Mouse (Mus musculus): ENCODE results near the gene Nckap1l.

The Nckap1l gene

DNA sequence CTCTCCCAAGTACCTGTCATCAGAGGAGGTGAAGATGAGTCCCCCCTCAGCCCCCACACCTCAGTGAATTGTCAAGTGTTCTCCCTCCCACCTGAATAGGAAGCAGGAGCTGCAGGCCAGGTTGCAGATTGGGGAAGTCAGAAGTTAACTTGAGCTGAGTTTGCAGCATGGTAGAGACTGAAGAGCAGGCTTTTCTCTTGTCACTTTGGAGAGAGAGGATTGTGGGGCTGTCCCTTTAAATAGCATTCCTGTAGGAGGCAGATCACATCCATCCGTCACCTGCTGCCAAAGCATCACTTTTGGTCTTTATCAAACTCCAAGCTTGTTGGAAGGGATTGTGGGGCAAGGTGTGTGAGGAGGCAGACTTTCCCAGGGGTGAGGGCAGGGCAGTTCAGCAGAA, 47.1 kb downstream of the Nckap1l start:
- no peak for DNase-seq (ENCODE audit: low spot score in 2 of 2)

DNA sequence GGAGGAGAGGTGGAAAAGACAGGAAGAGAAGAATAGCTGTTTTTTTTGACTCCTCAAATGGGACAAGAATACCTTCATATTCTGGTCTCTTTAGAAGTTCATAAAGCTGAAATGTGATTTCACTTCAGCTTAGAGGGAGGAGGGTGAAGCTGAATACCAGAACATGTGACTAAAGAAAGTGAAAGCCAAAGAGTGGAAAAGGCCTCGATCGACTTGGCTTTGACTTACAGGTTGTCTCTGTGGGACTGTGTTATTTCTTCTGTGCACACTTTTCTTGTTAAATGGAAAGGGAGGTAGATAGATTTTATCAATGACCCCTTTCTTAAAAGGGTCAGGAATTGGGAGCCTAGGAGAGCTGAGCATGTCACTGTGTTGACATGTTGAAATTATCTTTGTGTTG, 47.6 kb downstream of the Nckap1l start:
- no peak for DNase-seq (ENCODE audit: low spot score in 2 of 2)

GRCm38 (mm10) chr15:103502435-103503250, 49.0 kb downstream of the Nckap1l start, which contains the start of gene Pde1b:
Gene Pde1b, plus strand, starts transcription at chr15:103503034.
- no peak for DNase-seq (ENCODE audit: low spot score in 2 of 2)

GRCm38 (mm10) chr15:103503251-103503600, 49.6 kb downstream of the Nckap1l start:
- no peak for DNase-seq (ENCODE audit: low spot score in 2 of 2)

GRCm38 (mm10) chr15:103503660-103504059, 50.1 kb downstream of the Nckap1l start:
- no peak for DNase-seq (ENCODE audit: low spot score in 2 of 2)

GRCm38 (mm10) chr15:103509317-103509716, 55.7 kb downstream of the Nckap1l start:
- no peak for DNase-seq (ENCODE audit: low spot score in 2 of 2)

GRCm38 (mm10) chr15:103511652-103512051, 58.1 kb downstream of the Nckap1l start:
- no peak for DNase-seq (ENCODE audit: low spot score in 2 of 2)

GRCm38 (mm10) chr15:103513621-103514031, 60.0 kb downstream of the Nckap1l start:
- no peak for DNase-seq (ENCODE audit: low spot score in 2 of 2)

- DNase-seq (ENCODE audit: low spot score in 2 of 2): peak; percentile 66 to 72
These were observed 60.5 kb downstream of the Nckap1l start for GRCm38 (mm10) chr15:103514119-103514518.

DNA sequence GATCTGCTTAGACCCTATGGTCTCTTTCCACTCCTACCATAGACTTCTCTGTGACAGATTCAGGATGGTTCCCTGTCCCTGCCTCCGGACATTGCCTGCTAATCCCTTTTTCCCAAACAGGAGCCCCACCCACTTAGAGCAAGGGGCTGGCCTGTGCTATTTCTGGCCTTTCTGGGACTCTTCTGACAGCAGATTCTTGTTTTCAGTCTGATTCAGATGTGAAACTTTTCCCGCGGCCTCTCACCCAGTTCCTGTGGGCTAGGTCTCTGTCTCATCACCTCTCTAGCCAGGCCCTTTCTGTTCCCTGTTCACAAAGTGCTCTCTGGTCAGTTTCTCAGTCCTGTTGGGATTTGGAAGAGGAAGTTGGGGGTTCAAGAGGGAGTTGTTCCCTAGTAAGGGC, 61.3 kb downstream of the Nckap1l start:
- DNase-seq (ENCODE audit: low spot score in 2 of 2): no peak

- no peak for DNase-seq (ENCODE audit: low spot score in 2 of 2)
These were observed 65.2 kb downstream of the Nckap1l start for GRCm38 (mm10) chr15:103518600-103519385.

DNA sequence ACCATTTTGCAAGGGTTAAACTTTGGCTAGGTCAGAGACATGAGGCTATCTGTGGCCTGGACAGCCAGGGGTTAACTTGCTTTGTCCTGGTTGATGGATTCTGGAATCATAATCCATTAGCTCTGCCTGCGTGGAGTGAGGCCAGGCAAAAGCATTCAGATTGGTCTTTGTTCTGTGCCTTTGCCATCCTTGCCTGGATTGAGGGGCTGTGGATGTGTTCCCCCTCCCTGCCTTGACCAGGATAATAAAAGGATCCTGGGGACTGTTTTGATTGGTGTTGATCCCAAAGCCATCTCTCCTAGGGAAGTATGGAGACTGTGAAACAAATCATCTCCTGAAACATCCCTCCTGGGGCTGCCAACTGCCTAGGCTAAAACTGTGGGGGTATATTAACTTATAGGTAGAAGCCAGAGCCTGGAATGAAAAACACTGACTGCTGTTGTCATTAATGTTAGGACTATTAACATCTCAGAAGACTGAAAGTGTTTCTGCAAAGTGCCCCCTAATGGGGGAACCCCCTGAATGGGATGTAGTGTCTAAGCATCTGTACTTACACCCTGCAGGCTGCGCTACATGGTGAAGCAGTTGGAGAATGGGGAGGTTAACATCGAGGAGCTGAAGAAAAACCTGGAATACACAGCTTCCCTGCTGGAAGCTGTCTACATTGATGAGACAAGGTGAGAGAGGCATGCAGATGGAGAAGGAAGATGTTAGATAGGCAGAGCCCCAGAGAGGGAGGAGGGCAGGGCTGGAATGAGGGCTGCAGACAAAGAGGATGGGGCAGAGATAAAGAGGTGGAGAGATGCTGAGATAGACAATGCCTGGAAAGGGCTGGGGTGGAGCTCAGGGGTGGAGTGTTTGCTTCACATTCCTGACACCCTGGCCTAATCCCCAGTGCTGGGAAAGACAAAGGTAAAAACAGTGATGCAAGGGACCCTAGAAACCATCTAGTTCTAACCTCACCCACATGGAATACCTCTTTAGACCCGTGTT, 66.1 kb downstream of the Nckap1l start:
- no peak for DNase-seq (ENCODE audit: low spot score in 2 of 2)

DNA sequence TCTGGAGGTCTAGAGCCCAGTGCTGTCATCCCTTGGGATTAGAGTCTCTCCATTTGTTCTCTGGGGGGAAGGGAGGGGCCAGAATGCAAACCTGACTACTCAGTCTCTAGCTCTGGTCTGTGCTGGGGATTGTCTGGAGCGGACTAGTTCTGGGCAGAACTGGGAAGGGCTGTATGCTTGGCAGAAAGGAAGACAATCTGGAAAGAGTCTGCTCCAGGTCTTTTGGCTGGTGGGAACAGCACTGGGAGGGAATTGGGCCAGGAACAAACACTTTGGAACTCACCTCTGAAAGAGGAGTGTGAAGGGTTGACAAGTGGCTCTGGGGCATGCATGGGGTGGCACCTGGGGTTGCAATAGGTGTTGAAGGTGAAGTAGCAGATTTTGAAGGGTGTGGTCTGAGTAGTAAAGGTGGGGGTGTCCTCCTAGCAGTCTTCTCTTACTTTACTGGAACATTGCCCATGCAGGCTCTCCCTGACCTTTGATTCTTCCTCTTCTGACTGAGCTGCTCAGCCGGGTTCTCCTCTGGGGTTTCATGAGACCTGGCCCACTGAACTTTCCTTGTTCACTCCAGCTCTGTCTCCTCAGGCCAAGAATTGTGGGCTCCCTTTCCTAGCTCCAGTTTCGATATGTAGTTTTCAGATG, 69.0 kb downstream of the Nckap1l start:
- DNase-seq (ENCODE audit: low spot score in 2 of 2): no peak

DNA sequence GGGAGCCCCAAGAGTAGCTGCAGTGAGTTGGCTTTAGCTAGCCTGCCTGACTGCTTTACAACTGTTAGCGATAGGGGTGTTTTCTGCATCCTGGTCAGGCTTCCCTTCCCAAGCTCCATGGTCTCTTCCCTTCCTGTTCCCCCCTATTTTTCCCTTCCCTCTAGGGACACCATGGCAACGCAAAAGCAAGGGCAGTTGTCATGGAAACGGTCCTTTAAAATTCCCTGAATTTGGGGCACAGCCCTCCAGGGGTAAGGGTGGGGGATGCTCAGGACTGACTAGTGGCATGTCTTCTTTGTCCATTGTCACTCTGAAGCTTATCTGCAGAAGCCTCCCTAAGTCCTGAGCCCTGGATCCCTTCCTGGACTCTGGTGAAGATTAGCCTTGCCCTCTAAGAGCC, 69.6 kb downstream of the Nckap1l start:
- no peak for DNase-seq (ENCODE audit: low spot score in 2 of 2)

- DNase-seq (ENCODE audit: low spot score in 2 of 2): peak; percentile 62 to 71
These were observed 76.8 kb downstream of the Nckap1l start for GRCm38 (mm10) chr15:103530372-103530771.

DNA sequence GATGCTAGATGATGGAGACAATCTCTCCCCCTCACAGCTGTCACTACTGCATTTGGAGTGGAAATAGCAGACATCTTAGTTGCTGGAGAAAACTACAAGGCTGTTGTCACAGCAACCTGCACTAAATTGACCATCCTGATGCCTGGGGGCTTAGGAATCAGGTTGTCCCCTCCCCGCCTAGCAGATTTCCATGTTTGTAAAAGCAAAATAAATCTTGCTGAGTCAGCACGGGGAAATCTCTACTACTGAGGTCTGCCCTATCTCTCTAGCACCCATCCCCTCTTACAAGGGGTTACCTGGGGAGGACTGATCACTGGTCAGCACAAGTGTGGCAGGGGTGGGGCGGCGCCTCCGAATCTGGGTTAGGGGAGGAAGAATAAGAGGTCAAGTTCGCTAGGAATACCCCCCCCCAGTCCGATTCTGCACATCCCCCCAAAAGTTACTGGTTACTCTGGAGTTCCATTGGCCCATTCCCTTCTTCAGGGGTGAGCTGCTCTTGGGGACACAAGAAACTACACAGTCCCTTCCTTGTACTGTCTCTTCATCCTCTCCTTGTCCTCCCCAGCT, 80.5 kb downstream of the Nckap1l start:
- no peak for DNase-seq (ENCODE audit: low spot score in 2 of 2)

DNA sequence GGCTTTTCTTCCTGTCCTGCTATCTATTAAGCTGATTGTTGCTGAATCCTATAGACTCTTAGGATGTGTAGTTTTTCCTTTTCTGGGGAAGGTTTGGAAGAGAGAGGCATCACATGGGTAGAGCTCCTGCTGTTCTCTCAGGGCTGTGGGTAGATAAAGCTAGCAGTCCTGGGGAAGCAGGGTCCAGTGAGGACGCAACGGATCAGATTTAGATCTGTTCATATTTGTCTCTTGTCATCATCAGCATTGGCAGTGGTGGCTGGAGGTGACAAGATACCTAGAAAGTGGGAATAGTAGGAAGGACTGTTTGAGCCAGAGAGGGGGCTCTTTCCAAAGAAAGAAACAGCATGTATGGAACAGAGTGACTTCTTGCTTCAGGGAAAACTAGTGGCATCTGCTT, 81.4 kb downstream of the Nckap1l start:
- DNase-seq (ENCODE audit: low spot score in 2 of 2): no peak

- DNase-seq (ENCODE audit: low spot score in 2 of 2): no peak
These were observed 82.2 kb downstream of the Nckap1l start for GRCm38 (mm10) chr15:103535786-103536185.

- no peak for DNase-seq (ENCODE audit: low spot score in 2 of 2)
These were observed 82.9 kb downstream of the Nckap1l start for GRCm38 (mm10) chr15:103536456-103536855.

DNA sequence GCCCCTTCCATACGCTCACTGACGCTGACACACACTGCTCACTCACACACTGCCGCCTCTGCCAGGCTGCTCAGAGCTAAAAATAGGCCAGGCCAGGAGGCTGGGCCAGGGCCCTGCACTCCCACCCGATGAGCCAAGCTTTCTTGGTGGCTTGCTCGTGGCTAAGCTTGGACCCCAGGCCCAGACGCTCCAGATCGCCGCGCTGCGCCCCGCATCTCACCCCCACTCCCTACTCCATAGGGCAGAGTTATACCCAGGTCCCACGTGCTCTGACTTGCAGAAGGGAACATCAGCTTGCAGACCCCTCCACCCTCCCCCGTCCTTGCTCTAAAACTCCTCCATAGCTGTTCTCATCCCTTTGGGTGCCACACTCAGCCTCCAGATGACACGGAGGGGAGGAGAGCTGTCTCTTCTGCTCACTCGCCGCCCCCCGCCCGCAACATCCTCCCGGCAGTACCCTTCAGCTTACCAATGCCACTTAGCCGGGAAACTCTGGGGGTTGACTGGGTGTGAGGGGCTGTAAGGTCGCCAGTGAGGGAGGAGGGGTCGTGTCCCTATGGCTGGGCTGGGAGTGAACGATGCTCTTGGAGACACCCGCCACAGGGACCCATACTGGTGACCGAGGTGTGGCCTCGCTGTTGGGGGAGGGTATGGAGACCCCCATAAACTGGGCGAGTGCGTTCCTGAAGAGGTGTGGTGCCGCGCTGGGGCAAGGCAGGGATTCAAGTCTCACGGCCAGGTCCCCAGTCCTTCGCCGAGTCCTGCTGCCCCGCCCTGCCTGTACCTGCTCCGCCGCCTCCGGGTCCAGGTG, 83.6 kb downstream of the Nckap1l start:
- DNase-seq (ENCODE audit: low spot score in 2 of 2): no peak

Data from frontal cortex, postnatal 14 days (tissue).